ENCODE assay signal across 8 mouse cellular contexts in genomic region chr4:120268214-120269061, GRCm38 (mm10). TPM values are rescaled to one million over a fixed set of nuclear protein-coding genes. Genes with fewer than 3 reads are reported as not detected.
DNase-seq lines count a peak whose midpoint lies in the region; ATAC-seq and TF ChIP-seq lines count a peak whose summit lies in the region.

No protein-coding gene starts in this region.

- H3K4me3 ChIP-seq in G1E (ENCODE audit: low read depth, low read length): peak overlapping the region; percentile 33; the same call in 1 of the 2 replicates
- H3K4me3 ChIP-seq in heart, embryonic 15.5 days: peak overlapping the region; percentile 52
- peak overlapping the region in 1 of 2 experiments; percentile 14; a peak in 1 of 4 replicates for H3K4me3 ChIP-seq in liver, embryonic 14.5 days (ENCODE audit: insufficient read depth in 1 of 2, low read depth in 2 of 2, low read length in 2 of 2)

- ATAC-seq in G1E (ENCODE audit: extremely low read depth, insufficient number of reproducible peaks, low FRiP score, poor library complexity, severe bottlenecking): no peak
- ATAC-seq in heart, embryonic 15.5 days (replicated peaks; ENCODE audit: insufficient number of reproducible peaks, insufficient read depth, low FRiP score, low read depth): peak; percentile 25; the same call in 1 of the 2 replicates
- no peak for ATAC-seq in liver, embryonic 14.5 days (ENCODE audit: insufficient read depth)

- WGBS in heart, embryonic 15.5 days: 1% methylated on average over 93 of the region's 112 CpGs
- WGBS in liver, embryonic 14.5 days (ENCODE audit: insufficient replicate concordance): 3% methylated on average over 95 of the region's 112 CpGs

- H3K4me1 ChIP-seq in G1E (ENCODE audit: insufficient read depth, low read depth, low read length): no peaks in the 10 kb centered on the region
- H3K4me1 ChIP-seq in heart, embryonic 15.5 days (replicated peaks): peaks cover 39% of the 10 kb centered on the region
- no peaks in the 10 kb centered on the region for H3K4me1 ChIP-seq in liver, embryonic 14.5 days (replicated peaks; ENCODE audit: control insufficient read depth in 2 of 2, insufficient read depth in 2 of 2, low read length in 1 of 2)

- H3K4me2 ChIP-seq in heart, embryonic 15.5 days: peak overlapping the region; percentile 85
- peak overlapping the region; percentile 2; the same call in 1 of the 2 replicates for H3K4me2 ChIP-seq in liver, embryonic 14.5 days (ENCODE audit: low read depth)

- TF ChIP-seq EP300 in liver, embryonic 14.5 days (IDR thresholded peaks at IDR 0.05; ENCODE audit: low read depth): no peak

- peak; percentile 34 for DNase-seq in embryo, embryonic 10 days (ENCODE audit: low spot score)
- no peak for DNase-seq in embryo, embryonic 9.5 days (ENCODE audit: extremely low spot score)
- DNase-seq in G1E (ENCODE audit: low spot score): no peak
- no peak for DNase-seq in liver, embryonic 14.5 days (ENCODE audit: low read depth in 3 of 3, low spot score in 3 of 3)
- DNase-seq in urinary bladder, adult 18-20 months (ENCODE audit: low spot score in 2 of 2): no peak
- no peak for DNase-seq in layer of hippocampus, adult 11-12 months (ENCODE audit: low spot score)
- DNase-seq in thymus, postnatal 14 days: no peak

- no peak overlapping the region for H3K27ac ChIP-seq in heart, embryonic 15.5 days
- no peak overlapping the region for H3K27ac ChIP-seq in liver, embryonic 14.5 days

- H3K36me3 ChIP-seq in G1E (replicated peaks): no peaks in the 10 kb centered on the region
- no peaks in the 10 kb centered on the region for H3K36me3 ChIP-seq in heart, embryonic 15.5 days
- H3K36me3 ChIP-seq in liver, embryonic 14.5 days (replicated peaks; ENCODE audit: control insufficient read depth, insufficient read depth, low read depth): no peaks in the 10 kb centered on the region

- TF ChIP-seq CTCF in G1E (IDR thresholded peaks at IDR 0.05; ENCODE audit: low read depth, low read length): no peak
- no peak for TF ChIP-seq CTCF in liver, embryonic 14.5 days (IDR thresholded peaks at IDR 0.05; ENCODE audit: low read depth)

- H3K9ac ChIP-seq in heart, embryonic 15.5 days: peak overlapping the region; percentile 51
- H3K9ac ChIP-seq in liver, embryonic 14.5 days (replicated peaks): no peak overlapping the region

- H3K9me3 ChIP-seq in G1E (replicated peaks): peaks cover 83% of the 10 kb centered on the region
- no peaks in the 10 kb centered on the region for H3K9me3 ChIP-seq in heart, embryonic 15.5 days (replicated peaks)
- no peaks in the 10 kb centered on the region for H3K9me3 ChIP-seq in liver, embryonic 14.5 days (ENCODE audit: control insufficient read depth, low read length)

- H3K27me3 ChIP-seq in G1E (ENCODE audit: insufficient read depth, low read length): no peaks in the 10 kb centered on the region; the same call in 1 of the 2 replicates
- peaks cover 94% of the 10 kb centered on the region for H3K27me3 ChIP-seq in heart, embryonic 15.5 days
- peaks cover 43% of the 10 kb centered on the region for H3K27me3 ChIP-seq in liver, embryonic 14.5 days (ENCODE audit: control insufficient read depth, insufficient read depth, low read length)

RNA-seq across cellular contexts. Expression of gene Foxo6, which starts 18.7 kb away (rescaled TPM):
- not detected in 2 replicates for total RNA-seq in G1E (2014; fragmentation: Nextera tagmentation)
- not detected in 2 replicates for total RNA-seq in G1E (2017)
- not detected in 2 replicates for polyA plus RNA-seq in G1E (2012)
- polyA plus RNA-seq in heart, embryonic 15.5 days (2015; fragmentation: Nextera tagmentation; extraction: Ambion mirVana): 0.05 and 0.18 TPM in 2 replicates
- 0.06 TPM in 2 replicates for polyA plus RNA-seq in liver, embryonic 14.5 days (2012; rRNA removed)
- polyA plus RNA-seq in liver, embryonic 14.5 days (2014; fragmentation: Nextera tagmentation; extraction: Ambion mirVana): not detected in 2 replicates
